Mouse (Mus musculus): ENCODE data around the gene Tbc1d8b. TPM values are rescaled to one million over a fixed set of nuclear protein-coding genes. Genes with fewer than 3 reads are reported as not detected.
"Not testable (repeated sequence)": the region's sequence is repeated elsewhere in the genome, so short reads cannot be mapped to it uniquely, and the experiment has no call there.

Gene Tbc1d8b
- total RNA-seq (2018; cell fraction: chromatin; rRNA removed) = 1 to 10 TPM in 22 of 26 experiments, under 1 TPM in 4; 0.67 to 8.1 (median 4.7) TPM
- total RNA-seq (2018; cell fraction: cytosol; rRNA removed) = 1 to 10 TPM; 2.7 to 6.0 (median 4.3) TPM
- total RNA-seq (2018; cell fraction: nucleus; rRNA removed) = 1 to 10 TPM; 1.6 to 9.8 (median 4.5) TPM
- 3.5 to 5.1 TPM (median 3.6 TPM) in 3 replicates for polyA plus RNA-seq (2018)

DNA sequence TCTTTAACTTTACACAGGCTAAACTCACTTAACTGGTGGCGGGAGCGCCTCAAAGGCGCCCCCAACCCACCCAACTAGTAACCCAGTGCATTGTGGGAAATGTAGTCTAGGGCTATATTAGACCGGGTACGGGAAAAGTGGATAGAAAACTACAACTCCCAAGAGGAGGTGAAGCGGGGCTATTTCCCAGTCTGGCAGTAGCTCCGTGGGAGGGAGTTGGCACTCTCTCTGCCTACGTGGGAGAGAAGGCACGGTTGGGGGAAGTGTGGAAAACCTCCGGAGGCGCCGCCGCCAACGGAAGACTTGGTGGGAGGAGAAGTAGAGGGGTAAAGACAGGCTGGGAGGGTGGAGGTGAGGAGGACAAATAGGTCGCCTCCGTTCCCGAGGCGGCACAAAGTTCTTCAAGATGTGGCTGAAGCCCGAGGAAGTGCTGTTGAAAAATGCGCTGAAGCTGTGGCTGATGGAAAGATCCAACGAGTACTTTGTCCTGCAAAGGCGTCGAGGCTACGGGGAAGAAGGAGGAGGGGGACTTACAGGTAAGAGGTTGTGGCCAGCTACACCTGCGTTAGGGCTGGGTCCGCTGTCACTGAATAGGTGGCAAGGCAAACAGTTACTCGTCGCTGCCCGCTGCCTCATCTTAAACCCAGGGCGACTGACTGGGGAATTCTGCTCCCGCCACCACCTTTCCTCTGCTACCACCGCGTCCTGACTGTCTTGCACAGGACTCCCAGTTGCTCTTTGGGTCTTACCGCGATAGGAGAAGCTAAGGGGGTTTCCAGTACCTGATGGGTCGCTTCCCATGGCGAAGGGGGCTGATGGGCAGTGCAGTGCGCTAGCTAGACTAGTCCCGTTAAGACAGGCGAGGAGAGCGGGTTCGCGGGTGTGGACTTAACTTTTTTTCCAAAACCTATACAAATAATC lies at the start of gene Tbc1d8b:
Gene Tbc1d8b, plus strand, starts transcription at position 222 of the 921 bp plus-strand sequence.
- Histone ChIP-seq H3K27ac (no peak within 1 kb of the TSS), H3K79me2 (ENCODE audit: inconsistent target) (no peaks in the 10 kb centered on the region), H3K4me3 (ENCODE audit: inconsistent target) (peak within 1 kb of the TSS; percentile 70), H3K36me3 (ENCODE audit: inconsistent target) (no peaks in the 10 kb centered on the region)
- WGBS (ENCODE audit: missing documents) = 14% methylated on average over 35 of the region's 43 CpGs

DNA sequence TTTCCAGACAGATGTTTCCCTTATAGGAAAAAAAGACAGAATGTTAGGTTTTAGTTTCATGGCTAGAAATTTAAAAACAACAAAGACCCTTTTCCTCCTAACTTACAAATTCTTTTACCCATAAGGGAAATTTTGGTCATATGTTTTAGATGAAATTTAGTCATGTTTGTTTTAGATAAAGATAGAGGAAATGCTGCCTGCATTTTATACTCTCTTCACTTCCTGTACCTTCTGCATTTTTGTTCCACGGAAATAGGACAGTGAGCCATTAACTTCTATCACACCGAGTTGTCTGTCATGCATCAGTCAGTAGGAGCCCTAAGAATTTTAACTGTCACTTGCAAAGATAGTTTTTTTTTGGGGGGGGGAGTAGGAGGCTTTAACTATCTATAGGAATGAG lies 45.1 kb upstream of the Tbc1d8b start:
- Histone ChIP-seq H3K79me2 (ENCODE audit: inconsistent target) (no peaks in the 10 kb centered on the region), H3K36me3 (ENCODE audit: inconsistent target) (no peaks in the 10 kb centered on the region), H3K4me3 (ENCODE audit: inconsistent target) (no peak overlapping the region), H3K27ac (no peak overlapping the region)
- 76% methylated on average over 2 of the region's 2 CpGs for WGBS (ENCODE audit: missing documents)

DNA sequence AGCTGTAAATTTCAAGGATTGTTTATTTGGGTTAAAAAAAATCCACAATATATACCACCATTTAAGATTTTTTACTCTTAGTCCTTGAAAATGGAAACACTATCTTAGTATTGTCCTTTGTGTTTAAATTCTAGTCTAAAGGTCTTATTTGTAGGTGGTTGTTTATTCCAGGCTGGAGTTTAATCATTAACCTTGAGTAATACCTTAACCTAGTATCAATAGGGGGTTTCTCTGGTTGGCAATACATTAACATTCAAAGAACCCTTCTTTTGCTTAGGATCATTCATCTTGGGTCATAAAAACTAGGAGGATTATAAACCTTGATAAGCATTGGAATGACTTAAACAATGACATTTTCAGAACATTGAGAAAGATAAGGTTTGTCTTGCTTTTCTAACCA lies 44.4 kb upstream of the Tbc1d8b start:
- H3K36me3 ChIP-seq (ENCODE audit: inconsistent target) = no peaks in the 10 kb centered on the region
- H3K27ac ChIP-seq = no peak overlapping the region
- no peak overlapping the region for H3K4me3 ChIP-seq (ENCODE audit: inconsistent target)
- no peaks in the 10 kb centered on the region for H3K79me2 ChIP-seq (ENCODE audit: inconsistent target)

DNA sequence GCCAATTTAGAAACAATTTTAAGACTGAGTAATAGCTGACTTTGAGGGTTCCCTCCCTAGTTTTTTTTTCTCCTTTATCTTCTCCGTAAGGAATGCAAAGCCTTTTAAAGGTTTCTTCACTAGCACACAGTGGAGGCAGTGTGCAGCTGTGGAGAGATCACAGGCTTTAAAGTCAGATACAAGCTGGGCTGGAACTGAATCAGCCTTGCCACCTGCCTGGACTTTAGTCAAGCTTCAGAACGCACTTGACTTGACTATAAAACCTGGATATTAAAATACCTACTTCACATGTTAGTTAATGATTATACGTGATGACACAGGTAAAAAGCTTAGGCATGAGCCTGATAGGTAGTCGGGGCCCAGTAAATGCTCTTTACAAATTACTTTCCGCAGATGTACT lies 32.6 kb upstream of the Tbc1d8b start:
- Histone ChIP-seq H3K36me3 (ENCODE audit: inconsistent target) (no peaks in the 10 kb centered on the region), H3K4me3 (ENCODE audit: inconsistent target) (no peak overlapping the region), H3K79me2 (ENCODE audit: inconsistent target) (no peaks in the 10 kb centered on the region), H3K27ac (no peak overlapping the region)
- WGBS (ENCODE audit: missing documents) = 83% methylated on average over 4 of the region's 5 CpGs

DNA sequence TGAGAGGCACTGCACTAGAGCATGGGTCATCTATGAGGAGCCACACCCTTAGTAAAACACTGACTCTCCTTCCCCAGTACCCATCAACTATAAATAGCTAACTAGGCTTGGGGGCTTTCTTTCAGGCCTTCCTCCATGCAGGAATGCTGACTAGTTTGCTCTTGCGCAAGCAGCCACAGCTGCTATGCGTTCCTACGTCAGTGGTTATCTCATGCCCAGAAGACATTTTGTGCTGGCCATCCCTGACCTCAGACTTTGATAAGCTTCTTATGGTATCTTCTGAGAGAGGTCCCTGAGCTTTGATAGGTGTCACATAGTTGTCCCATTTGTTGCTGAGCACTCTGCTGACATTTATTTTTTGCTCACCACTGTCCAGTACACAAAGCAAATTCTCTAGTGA lies 31.5 kb upstream of the Tbc1d8b start:
- no peak overlapping the region for H3K27ac ChIP-seq
- 61% methylated on average over 3 of the region's 3 CpGs for WGBS (ENCODE audit: missing documents)
- H3K79me2 ChIP-seq (ENCODE audit: inconsistent target) = no peaks in the 10 kb centered on the region
- no peaks in the 10 kb centered on the region for H3K36me3 ChIP-seq (ENCODE audit: inconsistent target)
- no peak overlapping the region for H3K4me3 ChIP-seq (ENCODE audit: inconsistent target)

DNA sequence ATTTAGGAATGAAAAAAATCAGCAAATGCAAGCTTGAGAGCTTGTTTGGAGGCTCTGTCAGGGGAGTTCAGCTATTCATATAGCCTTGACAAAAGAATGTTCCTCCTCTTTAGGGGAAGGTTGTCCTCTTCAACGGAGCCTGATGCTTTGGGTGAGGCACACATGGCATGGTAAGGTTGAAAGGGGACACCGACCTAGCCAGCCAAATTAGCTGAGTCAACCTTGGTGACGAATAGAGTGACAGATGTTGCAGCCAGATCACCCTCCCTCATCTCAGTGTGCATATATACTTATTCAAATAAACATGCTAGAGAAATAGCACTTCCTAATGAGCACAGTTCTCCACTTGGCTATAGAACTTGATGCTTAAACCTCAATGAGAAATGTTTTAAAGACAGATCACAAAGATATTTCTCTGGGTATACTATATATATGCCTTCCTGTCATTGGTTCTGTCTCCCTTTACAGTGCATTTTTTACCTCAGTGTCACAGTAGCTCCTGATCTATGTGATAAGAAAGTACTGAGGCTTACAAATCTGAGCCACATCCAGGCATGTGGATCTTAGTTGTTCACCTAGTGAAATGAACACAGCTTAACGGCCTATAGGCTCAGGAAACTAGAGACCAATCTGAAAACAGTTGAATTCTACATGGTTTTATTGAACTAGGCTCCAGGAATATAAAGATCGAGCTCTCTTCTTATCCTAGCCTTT lies 30.3 kb upstream of the Tbc1d8b start:
- no peaks in the 10 kb centered on the region for H3K79me2 ChIP-seq (ENCODE audit: inconsistent target)
- no peak overlapping the region for H3K4me3 ChIP-seq (ENCODE audit: inconsistent target)
- WGBS (ENCODE audit: missing documents) = 84% methylated on average over 5 of the region's 5 CpGs
- no peaks in the 10 kb centered on the region for H3K36me3 ChIP-seq (ENCODE audit: inconsistent target)
- H3K27ac ChIP-seq = no peak overlapping the region

DNA sequence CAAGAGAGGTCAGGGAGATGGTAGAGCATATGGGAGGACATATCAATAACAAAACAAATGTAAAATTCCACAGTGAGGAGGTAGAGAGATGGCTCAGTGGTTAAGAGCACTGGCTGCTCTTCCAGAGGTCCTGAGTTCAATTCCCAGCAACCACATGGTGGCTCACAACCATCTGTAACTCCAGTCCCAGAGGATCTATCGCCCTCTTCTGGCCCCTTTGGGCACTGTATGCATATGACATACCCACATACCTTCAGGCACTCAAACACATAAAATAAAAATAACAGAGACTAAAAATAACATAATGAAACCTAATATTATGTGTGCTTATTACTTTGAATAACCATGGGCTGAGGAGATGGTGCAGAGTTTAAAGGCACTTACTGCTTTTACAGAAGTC lies 22.7 kb upstream of the Tbc1d8b start:
- H3K79me2 ChIP-seq (ENCODE audit: inconsistent target) = no peaks in the 10 kb centered on the region
- H3K36me3 ChIP-seq (ENCODE audit: inconsistent target) = no peaks in the 10 kb centered on the region
- 80% methylated on average over 1 of the region's 1 CpGs for WGBS (ENCODE audit: missing documents)
- no peak overlapping the region for H3K4me3 ChIP-seq (ENCODE audit: inconsistent target)
- H3K27ac ChIP-seq = no peak overlapping the region

DNA sequence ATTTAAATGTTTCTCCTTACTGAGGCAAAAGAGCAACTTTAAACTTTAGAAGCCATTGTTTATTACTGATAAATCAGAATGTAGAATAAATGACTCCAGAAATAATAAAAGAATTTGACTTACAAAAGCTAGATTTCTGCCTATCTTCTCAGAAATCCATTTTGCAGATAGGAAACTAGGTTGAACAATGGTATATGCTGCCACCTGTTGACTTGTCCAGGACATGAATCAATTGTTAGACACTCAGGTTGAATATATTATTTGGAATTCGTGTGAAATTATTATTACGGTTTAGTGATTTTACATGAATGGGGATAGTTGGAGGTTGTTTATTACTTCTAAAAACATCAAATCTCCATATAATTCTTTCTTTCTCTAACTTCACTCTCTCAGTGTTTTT lies 19.0 kb upstream of the Tbc1d8b start:
- Histone ChIP-seq H3K36me3 (ENCODE audit: inconsistent target) (no peaks in the 10 kb centered on the region), H3K79me2 (ENCODE audit: inconsistent target) (no peaks in the 10 kb centered on the region), H3K4me3 (ENCODE audit: inconsistent target) (no peak overlapping the region), H3K27ac (no peak overlapping the region)
- 76% methylated on average over 2 of the region's 2 CpGs for WGBS (ENCODE audit: missing documents)

DNA sequence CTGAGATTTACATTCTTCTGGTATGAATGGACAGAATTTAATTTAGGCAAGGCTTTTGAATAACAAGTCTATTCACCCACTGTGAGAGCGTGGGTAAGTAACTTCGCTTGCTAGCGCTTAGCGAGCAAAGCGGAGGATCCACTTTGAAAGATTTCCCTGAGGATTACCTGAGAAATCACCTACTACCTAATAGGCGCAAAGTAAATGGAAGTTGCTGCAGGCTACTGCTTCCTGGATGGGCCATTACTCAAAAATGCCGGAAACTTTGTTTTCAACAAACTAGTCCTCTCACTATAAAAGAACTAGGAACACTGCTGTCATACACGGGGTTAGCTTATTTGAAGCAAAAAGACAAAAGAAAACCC lies 404 bp upstream of the Tbc1d8b start:
- no peaks in the 10 kb centered on the region for H3K79me2 ChIP-seq (ENCODE audit: inconsistent target)
- no peaks in the 10 kb centered on the region for H3K36me3 ChIP-seq (ENCODE audit: inconsistent target)
- 23% methylated on average over 4 of the region's 8 CpGs for WGBS (ENCODE audit: missing documents)
- peak overlapping the region; percentile 70 for H3K4me3 ChIP-seq (ENCODE audit: inconsistent target)
- no peak overlapping the region for H3K27ac ChIP-seq

DNA sequence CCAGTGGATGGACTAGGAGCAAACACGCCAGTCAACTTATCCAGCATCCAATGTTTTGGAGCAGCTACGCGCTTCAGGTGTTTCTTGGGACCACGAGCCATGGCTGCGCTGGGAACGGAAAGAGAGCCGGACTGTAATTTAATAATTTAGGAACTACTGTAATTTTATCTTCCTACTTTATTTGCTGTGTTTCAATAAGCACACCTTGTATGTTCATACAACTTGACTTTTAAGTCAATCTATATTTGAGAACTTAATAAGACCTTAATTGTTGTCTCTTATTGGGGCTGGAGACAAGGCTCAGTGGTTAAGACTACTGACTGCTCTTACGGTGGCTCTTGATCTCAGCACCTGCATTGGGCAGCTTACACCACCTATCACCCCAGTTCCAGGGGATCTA lies 29.6 kb downstream of the Tbc1d8b start, which contains the start of gene Gm15013:
Gene Gm15013, minus strand, starts transcription at position 101 of the 400 bp plus-strand sequence.
- no peaks in the 10 kb centered on the region for H3K79me2 ChIP-seq (ENCODE audit: inconsistent target)
- no peak within 1 kb of the TSS for H3K27ac ChIP-seq
- H3K4me3 ChIP-seq (ENCODE audit: inconsistent target) = no peak within 1 kb of the TSS
- WGBS (ENCODE audit: missing documents) = 95% methylated on average over 7 of the region's 8 CpGs
- H3K36me3 ChIP-seq (ENCODE audit: inconsistent target) = no peaks in the 10 kb centered on the region

DNA sequence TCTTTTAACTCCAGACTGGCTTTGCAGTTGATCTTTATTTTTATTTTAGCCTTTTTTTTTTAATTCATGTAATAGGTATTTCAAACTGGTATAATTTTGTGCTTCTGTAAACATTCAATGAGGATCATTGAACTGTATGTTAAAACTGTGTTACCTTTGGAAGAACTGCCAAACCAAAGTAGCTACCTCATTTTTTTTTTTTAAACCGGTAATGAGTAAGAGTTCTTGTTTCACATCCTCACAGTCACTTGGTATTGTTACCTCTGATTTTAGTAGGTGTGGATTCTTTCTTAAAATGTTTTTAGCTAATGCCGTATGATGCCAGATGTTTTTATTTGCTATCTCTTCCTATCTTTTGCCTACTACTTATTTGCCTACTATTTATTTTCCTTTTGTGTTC lies 37.6 kb downstream of the Tbc1d8b start:
- WGBS (ENCODE audit: missing documents) = 85% methylated on average over 2 of the region's 2 CpGs
- no peaks in the 10 kb centered on the region for H3K36me3 ChIP-seq (ENCODE audit: inconsistent target)
- H3K4me3 ChIP-seq (ENCODE audit: inconsistent target) = no peak overlapping the region
- H3K27ac ChIP-seq = no peak overlapping the region
- no peaks in the 10 kb centered on the region for H3K79me2 ChIP-seq (ENCODE audit: inconsistent target)

DNA sequence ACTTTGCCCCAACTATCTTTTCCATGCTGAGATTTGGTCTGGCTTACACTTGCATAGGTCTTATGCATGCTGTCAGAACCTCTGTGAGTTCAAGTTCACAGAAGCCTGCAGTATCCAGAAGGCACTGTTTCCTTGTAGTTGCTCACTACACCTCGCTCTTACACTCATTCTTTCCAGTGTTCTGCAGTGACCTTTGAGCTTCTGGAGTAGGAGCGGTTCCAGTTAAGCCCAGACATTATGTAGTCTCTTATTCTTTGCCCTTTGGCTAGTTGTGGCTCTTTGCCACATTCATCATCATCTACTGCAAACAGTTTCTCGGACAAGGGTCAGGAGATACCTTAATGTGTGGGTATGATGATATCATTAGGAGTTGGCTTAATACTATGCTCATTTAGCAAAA lies 45.7 kb downstream of the Tbc1d8b start:
- Histone ChIP-seq H3K36me3 (ENCODE audit: inconsistent target) (no peaks in the 10 kb centered on the region), H3K4me3 (ENCODE audit: inconsistent target) (no peak overlapping the region), H3K79me2 (ENCODE audit: inconsistent target) (no peaks in the 10 kb centered on the region), H3K27ac (no peak overlapping the region)
- WGBS (ENCODE audit: missing documents) = 85% methylated on average over 3 of the region's 3 CpGs

DNA sequence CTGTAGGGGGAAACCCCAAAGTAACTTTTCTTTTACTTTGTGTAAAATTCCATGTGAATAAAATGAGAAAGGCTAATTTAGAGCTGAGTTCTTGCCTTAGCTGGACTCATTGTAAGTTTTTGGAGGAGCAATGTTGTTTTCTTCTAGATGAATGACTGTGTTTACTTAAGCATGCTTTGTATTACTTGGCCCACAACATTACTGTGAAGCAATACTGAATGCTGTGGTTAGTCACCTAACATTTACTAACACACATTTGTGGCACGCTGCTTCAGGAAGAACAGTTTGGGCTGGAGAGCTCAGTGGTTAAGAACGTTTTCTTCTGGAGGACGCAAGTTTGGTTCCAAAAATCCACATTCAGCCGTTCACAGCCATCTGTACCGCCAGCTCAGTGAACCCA lies 52.3 kb downstream of the Tbc1d8b start:
- WGBS (ENCODE audit: missing documents) = 90% methylated on average over 5 of the region's 5 CpGs
- no peak overlapping the region for H3K4me3 ChIP-seq (ENCODE audit: inconsistent target)
- H3K79me2 ChIP-seq (ENCODE audit: inconsistent target) = no peaks in the 10 kb centered on the region
- no peaks in the 10 kb centered on the region for H3K36me3 ChIP-seq (ENCODE audit: inconsistent target)
- no peak overlapping the region for H3K27ac ChIP-seq

DNA sequence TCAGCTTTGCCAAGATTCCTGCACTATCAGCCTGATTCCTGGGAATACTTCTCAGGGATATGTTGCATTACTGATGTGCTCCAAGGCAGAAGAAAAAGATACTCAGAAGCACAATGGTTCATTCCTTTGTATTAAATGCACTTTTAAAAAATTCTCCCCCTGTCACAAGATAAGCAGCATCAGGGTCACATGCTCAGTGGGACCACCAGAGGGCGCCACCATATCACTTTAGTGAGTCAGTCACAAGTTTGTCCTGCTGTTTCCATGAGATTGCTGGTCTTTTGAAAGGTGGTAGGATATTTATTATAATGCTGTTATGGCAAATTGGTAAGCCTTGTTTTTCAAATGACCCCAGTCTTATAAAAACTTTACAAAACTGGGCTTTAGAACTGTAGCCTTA lies 67.1 kb downstream of the Tbc1d8b start:
- WGBS (ENCODE audit: missing documents) = 0% methylated on average over 1 of the region's 1 CpGs
- Histone ChIP-seq H3K27ac (no peak overlapping the region), H3K4me3 (ENCODE audit: inconsistent target) (no peak overlapping the region), H3K36me3 (ENCODE audit: inconsistent target) (no peaks in the 10 kb centered on the region), H3K79me2 (ENCODE audit: inconsistent target) (no peaks in the 10 kb centered on the region)

DNA sequence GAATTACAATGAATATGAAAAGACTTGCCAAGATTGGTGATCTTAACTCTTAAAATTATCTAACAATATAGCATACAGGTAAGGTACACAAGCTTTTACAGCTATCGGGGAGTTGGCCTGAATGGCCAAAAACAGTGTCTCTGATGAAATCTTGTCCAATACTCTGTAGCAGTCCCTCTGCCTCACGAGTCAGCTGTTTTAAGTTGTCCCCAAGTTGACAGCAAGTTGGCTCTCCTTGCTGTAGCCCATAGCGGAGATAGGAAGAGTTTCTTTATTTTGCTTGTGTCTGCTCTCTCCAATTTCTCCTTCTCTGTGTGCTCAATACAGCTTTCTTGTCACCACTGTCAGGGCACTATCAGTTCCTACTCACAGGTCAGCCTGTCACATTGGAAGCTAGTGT lies 73.8 kb downstream of the Tbc1d8b start:
- H3K27ac ChIP-seq; H3K4me3 ChIP-seq (ENCODE audit: inconsistent target); H3K36me3 ChIP-seq (ENCODE audit: inconsistent target); H3K79me2 ChIP-seq (ENCODE audit: inconsistent target): not testable (repeated sequence)
- WGBS (ENCODE audit: missing documents) = 54% methylated on average over 2 of the region's 3 CpGs
